Mouse (Mus musculus) urinary bladder, postnatal 14 days (tissue): ENCODE measurements around the gene Evx2.
A peak's percentile ranks its signal among the peaks of the same experiment; 100 is the strongest.

ENCODE experiments used
- DNase-seq: peaks from one replicate; pipeline ENCODE4 v3.0.0; 2021; ENCODE audit warnings: low spot score

The Evx2 gene

GRCm38 (mm10) chr2:74667191-74667841 lies 8.0 kb upstream of the Evx2 start:
- DNase-seq: no peak

- no peak for DNase-seq
Observed at GRCm38 (mm10) chr2:74666411-74666810, 7.1 kb upstream of the Evx2 start.

GRCm38 (mm10) chr2:74663291-74663925 lies 4.1 kb upstream of the Evx2 start:
- DNase-seq: peak; percentile 65

GRCm38 (mm10) chr2:74661685-74662084 lies 2.3 kb upstream of the Evx2 start:
- DNase-seq: peak; percentile 39

- DNase-seq: no peak
Observed at GRCm38 (mm10) chr2:74660421-74661375, 1.3 kb upstream of the Evx2 start.

GRCm38 (mm10) chr2:74658667-74659371 lies 538 bp downstream of the Evx2 start:
- DNase-seq: peak; percentile 6

GRCm38 (mm10) chr2:74658024-74658666 lies 1.2 kb downstream of the Evx2 start:
- no peak for DNase-seq

- DNase-seq: peak; percentile 7
Observed at GRCm38 (mm10) chr2:74657251-74658023, 1.9 kb downstream of the Evx2 start.

- DNase-seq: no peak
Observed at GRCm38 (mm10) chr2:74656632-74657021, 2.7 kb downstream of the Evx2 start.

GRCm38 (mm10) chr2:74655821-74656631 lies 3.3 kb downstream of the Evx2 start:
- peak; percentile 28 for DNase-seq

GRCm38 (mm10) chr2:74655420-74655781 lies 4.0 kb downstream of the Evx2 start:
- DNase-seq: peak; percentile 71

GRCm38 (mm10) chr2:74654743-74655419 lies 4.5 kb downstream of the Evx2 start:
- DNase-seq: no peak

- no peak for DNase-seq
Observed at GRCm38 (mm10) chr2:74653781-74654535, 5.4 kb downstream of the Evx2 start.

- no peak for DNase-seq
Observed at GRCm38 (mm10) chr2:74652996-74653340, 6.4 kb downstream of the Evx2 start.

- no peak for DNase-seq
Observed at GRCm38 (mm10) chr2:74647082-74647864, 12.1 kb downstream of the Evx2 start.

GRCm38 (mm10) chr2:74645631-74646030 lies 13.7 kb downstream of the Evx2 start:
- DNase-seq: no peak

- no peak for DNase-seq
Observed at GRCm38 (mm10) chr2:74642431-74642830, 16.9 kb downstream of the Evx2 start.

- no peak for DNase-seq
Observed at GRCm38 (mm10) chr2:74635412-74635811, 23.9 kb downstream of the Evx2 start.
